Mouse (Mus musculus): ENCODE data around the gene Nphp1.

DNA sequence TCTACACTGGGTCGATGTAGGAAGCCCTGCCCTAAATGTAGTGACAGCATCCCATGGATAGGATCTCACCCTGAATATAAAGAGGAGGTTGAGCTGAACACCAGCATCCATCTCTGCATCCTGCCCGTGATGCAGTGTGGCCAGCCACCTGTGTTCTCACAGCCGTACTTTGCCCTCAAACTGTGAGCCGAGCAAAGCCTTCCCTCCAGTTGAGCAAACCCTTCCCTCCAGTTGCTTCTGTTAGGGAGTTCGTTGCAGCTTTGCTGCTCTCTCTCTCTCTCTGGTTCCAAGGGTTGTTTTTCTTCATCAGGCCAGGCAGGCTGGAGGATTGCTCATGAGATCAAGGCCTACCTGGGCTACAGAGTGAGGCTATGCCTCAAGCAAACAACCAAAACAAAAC, 53.8 kb downstream of the Nphp1 start:
- no peak for TF ChIP-seq CTCF (conservative IDR thresholded peaks at IDR 0.05; ENCODE audit: insufficient read depth, insufficient read length, low read depth, low read length)
- no peak for TF ChIP-seq POLR2A (IDR thresholded peaks at IDR 0.05; ENCODE audit: low read depth, low read length)

Data from kidney, adult 2 months (tissue).